Mouse (Mus musculus) limb, embryonic 14.5 days (tissue): ENCODE measurements around the gene Id3. TPM values are rescaled to one million over a fixed set of nuclear protein-coding genes. Genes with fewer than 3 reads are reported as not detected.
A peak's percentile ranks its signal among the peaks of the same experiment; 100 is the strongest.

Source experiments
- ATAC-seq: fragments of 200-750 bp; cut with Nextera tagmentation; 2 replicates; pipeline ENCODE4 v1.8.0; 2017; ENCODE audit warnings: low read depth, moderate number of reproducible peaks, moderate TSS enrichment; ENCODE audit not compliant: low FRiP score
- DNase-seq: peaks from one replicate; pipeline ENCODE4 v3.0.0-alpha.2; 2015; ENCODE audit warnings: low spot score
- H3K27ac ChIP-seq: fragments of 300-500 bp; sonication (generic); replicated peaks from 2 replicates; pipeline ENCODE4 v1.5.1; 2014; ENCODE audit warnings: low read depth, mild to moderate bottlenecking, low read length, moderate library complexity, mixed read lengths
- H3K27me3 ChIP-seq: fragments of 300-500 bp; sonication (generic); 2 replicates; pipeline ENCODE4 v1.6.1; 2014; ENCODE audit warnings: low read length, mixed read lengths; ENCODE audit not compliant: control insufficient read depth, insufficient read depth
- H3K36me3 ChIP-seq: fragments of 300-500 bp; sonication (generic); 2 replicates; pipeline ENCODE4 v1.6.1; 2014; ENCODE audit warnings: mild to moderate bottlenecking, low read length, moderate library complexity, mixed read lengths; ENCODE audit not compliant: control insufficient read depth, insufficient read depth
- H3K4me1 ChIP-seq: fragments of 300-500 bp; sonication (generic); 2 replicates; pipeline ENCODE4 v1.6.1; 2014; ENCODE audit warnings: antibody characterized with exemption, low read length, mixed read lengths; ENCODE audit not compliant: control insufficient read depth, insufficient read depth
- H3K4me2 ChIP-seq: fragments of 300-500 bp; sonication (generic); replicated peaks from 2 replicates; pipeline ENCODE4 v1.6.1; 2014; ENCODE audit warnings: low read depth, mild to moderate bottlenecking, low read length, moderate library complexity; ENCODE audit not compliant: severe bottlenecking
- H3K4me3 ChIP-seq: fragments of 300-500 bp; sonication (generic); replicated peaks from 2 replicates; pipeline ENCODE4 v1.5.1; 2014; ENCODE audit warnings: low read length
- H3K9ac ChIP-seq: fragments of 300-500 bp; sonication (generic); 2 replicates; pipeline ENCODE4 v1.6.1; 2014; ENCODE audit warnings: mild to moderate bottlenecking, low read depth, low read length, moderate library complexity; ENCODE audit not compliant: severe bottlenecking
- H3K9me3 ChIP-seq: fragments of 300-500 bp; sonication (generic); 2 replicates; pipeline ENCODE4 v1.6.1; 2016; ENCODE audit warnings: low read length; ENCODE audit not compliant: control insufficient read depth
- POLR2A ChIP-seq: fragments of 200-500 bp; IDR thresholded peaks from 2 replicates; pipeline ENCODE4 v1.8.0; 2012; ENCODE audit warnings: inconsistent platforms, mild to moderate bottlenecking, moderate library complexity, borderline replicate concordance; ENCODE audit not compliant: insufficient read depth, insufficient read length; ENCODE audit errors: extremely low read depth
- WGBS: fragments of 180-500 bp; shearing (Covaris S2); extraction: QIAGEN DNeasy Blood & Tissue Kit; methylation state at CpG from one replicate; pipeline ENCODE4 v1.1.7; 2014; 5-methylcytosine and 5-hydroxymethylcytosine counted together
- polyA plus RNA-seq, 2 experiments: library from polyadenylated mRNA; depleted of rRNA in 1 of 2; stranded (reverse) in 1 of 2; unstranded in 1 of 2; fragments of >200 nt; fragmentation: Nextera tagmentation in 1 of 2; extraction: Ambion mirVana in 1 of 2; gene quantifications; 2 replicates each; pipeline versions ENCODE4 v1.2.1 to v1.2.3; 2012 to 2014

Gene Id3
- polyA plus RNA-seq, 2 experiments = 417 to 500 TPM

DNA sequence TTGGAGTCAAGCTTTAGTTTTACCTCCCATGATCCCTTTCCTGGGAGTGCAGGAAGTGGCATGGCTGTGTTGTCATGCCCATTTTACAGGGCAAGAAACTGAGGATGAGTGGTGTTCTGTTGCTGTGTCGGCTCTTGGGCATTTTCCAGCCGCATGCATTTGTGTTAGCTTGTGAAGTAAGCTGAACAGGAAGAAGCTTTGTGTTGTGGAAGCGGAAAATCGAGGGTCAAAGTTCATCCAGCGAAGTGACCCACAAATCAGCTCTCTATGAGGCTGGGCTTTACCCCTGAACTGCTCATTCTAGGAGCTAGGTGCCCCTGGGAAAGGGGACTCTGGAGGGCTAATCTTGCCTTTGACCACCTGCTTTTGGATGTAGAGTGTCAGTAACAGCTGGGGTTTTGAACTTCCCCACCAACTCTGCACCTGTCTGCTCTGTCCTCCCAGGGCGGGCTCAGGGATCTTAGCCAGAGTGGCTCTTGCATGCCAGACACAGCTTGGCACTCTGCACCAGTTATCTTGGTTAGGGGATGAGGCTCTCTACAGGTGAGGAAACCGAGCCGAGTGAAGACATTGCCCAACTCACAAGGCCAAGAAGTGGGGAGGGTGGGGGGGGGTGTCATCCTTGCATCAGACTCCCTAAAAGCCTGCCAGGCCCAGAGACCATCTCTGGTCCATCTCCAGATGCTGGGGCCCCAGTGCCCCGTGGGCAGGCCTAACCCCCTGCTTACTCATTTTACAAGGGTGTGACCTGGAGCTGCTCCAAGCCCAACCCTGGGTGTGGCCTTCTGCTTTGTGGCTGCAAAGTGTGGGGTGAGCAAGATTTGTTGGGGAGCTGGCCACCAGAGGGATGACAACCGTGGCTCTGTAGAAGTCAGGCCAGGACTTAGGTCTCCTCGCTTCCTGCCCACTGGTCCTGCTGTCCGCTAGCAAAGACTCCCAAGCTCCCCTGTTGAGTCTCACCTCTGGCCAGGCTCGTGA lies 31.2 kb downstream of the Id3 start:
- Histone ChIP-seq H3K9me3 (no peaks in the 10 kb centered on the region), H3K4me1 (peaks cover 32% of the 10 kb centered on the region), H3K27me3 (no peaks in the 10 kb centered on the region), H3K9ac (peak overlapping the region; percentile 4; the same call in 1 of the 2 replicates), H3K27ac (no peak overlapping the region), H3K4me3 (peak overlapping the region; percentile 72; the same call in 1 of the 2 replicates), H3K36me3 (no peaks in the 10 kb centered on the region), H3K4me2 (peak overlapping the region; percentile 100)
- ATAC-seq (no peak), DNase-seq (peak; percentile 50)
- TF ChIP-seq POLR2A = no peak
- WGBS = 74% methylated on average over 13 of the region's 13 CpGs

DNA sequence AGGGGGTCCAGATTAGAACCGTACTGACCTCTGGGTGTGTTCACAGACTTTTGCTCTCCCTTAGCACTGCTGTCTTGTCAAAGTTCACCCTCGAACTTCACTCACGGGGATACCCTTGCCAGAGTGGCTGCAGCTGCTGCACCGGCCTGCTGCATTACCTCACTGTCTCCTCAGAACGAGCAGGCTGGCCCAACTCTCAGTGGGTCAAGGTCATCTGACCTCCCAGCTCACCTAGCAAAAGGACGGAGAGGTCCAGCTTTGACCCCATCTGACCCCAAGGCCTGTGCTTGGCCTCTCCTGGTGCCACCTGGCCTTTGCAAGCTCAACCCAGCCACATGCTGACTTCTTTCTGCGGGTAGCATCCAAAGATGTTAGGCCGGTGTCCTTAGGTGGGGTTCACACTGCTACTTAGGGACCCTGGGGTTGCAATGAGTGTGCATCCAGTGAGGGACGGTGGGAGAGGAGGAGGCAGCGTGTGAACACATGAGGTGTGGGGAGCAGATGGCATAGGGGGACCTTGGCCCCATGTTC lies 32.8 kb downstream of the Id3 start:
- peaks cover 37% of the 10 kb centered on the region for H3K4me1 ChIP-seq
- DNase-seq = no peak
- H3K9ac ChIP-seq = no peak overlapping the region
- WGBS = 68% methylated on average over 10 of the region's 10 CpGs
- no peak overlapping the region for H3K4me3 ChIP-seq
- no peak for TF ChIP-seq POLR2A
- H3K27ac ChIP-seq = no peak overlapping the region
- no peaks in the 10 kb centered on the region for H3K36me3 ChIP-seq
- no peak for ATAC-seq
- H3K4me2 ChIP-seq = no peak overlapping the region
- no peaks in the 10 kb centered on the region for H3K27me3 ChIP-seq
- no peaks in the 10 kb centered on the region for H3K9me3 ChIP-seq

DNA sequence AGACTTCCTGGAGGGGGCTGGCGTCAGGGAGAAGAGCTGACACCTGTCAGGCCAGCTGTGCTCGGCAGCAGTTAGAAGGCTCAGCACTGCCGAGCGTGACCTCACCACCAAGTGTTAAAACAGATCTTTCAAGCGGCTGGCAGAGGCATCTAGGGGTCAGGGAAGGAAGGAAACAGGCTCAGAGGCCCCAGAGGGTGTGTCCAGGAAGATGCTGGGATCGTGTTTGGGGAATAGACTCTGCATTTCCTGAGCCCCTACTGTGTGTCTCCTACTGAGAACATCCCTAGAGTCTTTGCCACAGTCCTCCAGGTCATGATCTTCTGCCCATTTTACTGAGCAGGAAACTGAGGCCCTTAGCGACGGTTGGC lies 33.9 kb downstream of the Id3 start:
- H3K36me3 ChIP-seq = no peaks in the 10 kb centered on the region
- no peak overlapping the region for H3K4me3 ChIP-seq
- DNase-seq (peak; percentile 36), ATAC-seq (no peak)
- no peaks in the 10 kb centered on the region for H3K9me3 ChIP-seq
- H3K9ac ChIP-seq = no peak overlapping the region
- no peak for TF ChIP-seq POLR2A
- no peak overlapping the region for H3K27ac ChIP-seq
- 44% methylated on average over 8 of the region's 8 CpGs for whole genome bisulfite sequencing
- H3K4me1 ChIP-seq = peaks cover 37% of the 10 kb centered on the region
- no peaks in the 10 kb centered on the region for H3K27me3 ChIP-seq
- no peak overlapping the region for H3K4me2 ChIP-seq

DNA sequence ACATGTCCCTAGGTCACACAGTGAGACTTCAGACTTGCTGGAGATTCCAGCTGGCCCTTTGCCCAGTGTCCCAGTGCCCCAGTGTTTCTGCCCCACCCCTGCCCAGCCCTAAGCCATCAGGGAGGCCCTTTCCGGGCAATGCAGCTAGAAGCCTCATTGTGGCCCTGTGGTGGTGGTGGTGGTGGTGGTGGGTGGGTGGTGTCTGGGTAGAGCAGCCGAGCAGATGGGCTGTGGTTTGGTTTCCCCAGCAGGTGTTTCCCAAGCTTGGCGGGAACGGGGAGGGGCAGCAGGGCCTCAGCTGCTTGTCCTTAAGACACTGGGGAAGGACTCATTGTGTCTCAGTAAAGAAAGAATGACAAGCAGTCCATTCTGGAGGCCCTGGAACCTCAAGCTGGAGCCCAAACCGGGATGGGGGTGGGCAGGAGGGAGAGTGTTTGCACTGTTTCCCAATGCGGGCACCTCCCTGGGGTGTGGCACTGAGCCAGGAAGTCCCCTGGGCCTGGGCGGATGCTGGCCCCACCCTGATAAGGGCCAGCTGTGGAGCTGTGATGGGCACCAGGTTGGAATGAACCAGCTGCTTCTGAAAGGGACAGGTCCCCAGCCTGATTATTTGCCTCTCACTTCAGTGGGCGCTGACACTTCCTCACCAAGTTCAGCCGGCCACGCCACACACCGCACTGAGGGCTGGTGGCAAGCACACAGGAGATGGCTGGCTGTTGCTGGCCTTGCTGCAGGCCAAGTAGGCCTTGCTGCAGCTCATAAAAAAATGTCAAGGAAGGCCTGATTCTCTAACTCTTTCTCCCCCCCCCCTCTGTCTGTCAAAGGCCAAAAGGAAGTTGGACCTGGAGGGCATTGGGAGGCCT lies 34.5 kb downstream of the Id3 start:
- no peaks in the 10 kb centered on the region for H3K9me3 ChIP-seq
- DNase-seq (peak; percentile 35), ATAC-seq (0 out of 2 replicates have a peak, but pooled peaks have one; percentile 10)
- WGBS = 65% methylated on average over 11 of the region's 11 CpGs
- no peaks in the 10 kb centered on the region for H3K27me3 ChIP-seq
- H3K4me1 ChIP-seq = peaks cover 37% of the 10 kb centered on the region
- H3K9ac ChIP-seq = 0 out of 2 replicates have a peak overlapping the region, but pooled peaks have one; percentile 2
- TF ChIP-seq POLR2A = no peak
- no peak overlapping the region for H3K4me2 ChIP-seq
- H3K27ac ChIP-seq = no peak overlapping the region
- H3K36me3 ChIP-seq = no peaks in the 10 kb centered on the region
- no peak overlapping the region for H3K4me3 ChIP-seq

DNA sequence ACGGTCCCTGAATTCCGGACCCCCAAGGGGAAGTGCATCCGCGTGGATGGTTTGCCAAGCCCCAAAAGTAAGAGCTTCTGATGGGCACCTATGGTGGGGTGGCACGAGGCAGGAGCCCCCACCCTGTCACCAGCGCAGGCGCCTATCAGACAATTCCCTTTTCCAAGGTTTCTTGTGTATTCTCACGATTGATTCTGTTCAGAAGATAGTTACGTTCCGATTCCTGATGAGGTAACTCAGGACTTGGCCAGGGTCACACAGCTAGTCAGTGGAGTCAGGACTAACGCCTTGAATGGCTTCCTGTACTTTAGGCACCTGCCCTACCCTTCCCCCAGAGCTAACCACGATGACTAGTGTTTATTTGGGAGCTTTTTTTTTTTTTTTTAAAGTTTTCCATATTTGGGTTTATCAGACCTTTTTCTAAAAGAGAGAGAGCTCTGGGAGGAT lies 35.2 kb downstream of the Id3 start:
- H3K27ac ChIP-seq = no peak overlapping the region
- no peaks in the 10 kb centered on the region for H3K9me3 ChIP-seq
- H3K4me2 ChIP-seq = no peak overlapping the region
- no peak for DNase-seq
- H3K4me3 ChIP-seq = no peak overlapping the region
- no peaks in the 10 kb centered on the region for H3K36me3 ChIP-seq
- 0 out of 2 replicates have a peak overlapping the region, but pooled peaks have one; percentile 2 for H3K9ac ChIP-seq
- no peak for TF ChIP-seq POLR2A
- peaks cover 32% of the 10 kb centered on the region for H3K4me1 ChIP-seq
- no peaks in the 10 kb centered on the region for H3K27me3 ChIP-seq
- 80% methylated on average over 12 of the region's 12 CpGs for WGBS
- ATAC-seq = no peak
